Mouse (Mus musculus) right cerebral cortex, postnatal 25 days (tissue): ENCODE results near the gene Fbh1.

Experiments used
- DNase-seq: peaks from one replicate; pipeline ENCODE4 v3.0.0; 2022

Gene Fbh1

DNA sequence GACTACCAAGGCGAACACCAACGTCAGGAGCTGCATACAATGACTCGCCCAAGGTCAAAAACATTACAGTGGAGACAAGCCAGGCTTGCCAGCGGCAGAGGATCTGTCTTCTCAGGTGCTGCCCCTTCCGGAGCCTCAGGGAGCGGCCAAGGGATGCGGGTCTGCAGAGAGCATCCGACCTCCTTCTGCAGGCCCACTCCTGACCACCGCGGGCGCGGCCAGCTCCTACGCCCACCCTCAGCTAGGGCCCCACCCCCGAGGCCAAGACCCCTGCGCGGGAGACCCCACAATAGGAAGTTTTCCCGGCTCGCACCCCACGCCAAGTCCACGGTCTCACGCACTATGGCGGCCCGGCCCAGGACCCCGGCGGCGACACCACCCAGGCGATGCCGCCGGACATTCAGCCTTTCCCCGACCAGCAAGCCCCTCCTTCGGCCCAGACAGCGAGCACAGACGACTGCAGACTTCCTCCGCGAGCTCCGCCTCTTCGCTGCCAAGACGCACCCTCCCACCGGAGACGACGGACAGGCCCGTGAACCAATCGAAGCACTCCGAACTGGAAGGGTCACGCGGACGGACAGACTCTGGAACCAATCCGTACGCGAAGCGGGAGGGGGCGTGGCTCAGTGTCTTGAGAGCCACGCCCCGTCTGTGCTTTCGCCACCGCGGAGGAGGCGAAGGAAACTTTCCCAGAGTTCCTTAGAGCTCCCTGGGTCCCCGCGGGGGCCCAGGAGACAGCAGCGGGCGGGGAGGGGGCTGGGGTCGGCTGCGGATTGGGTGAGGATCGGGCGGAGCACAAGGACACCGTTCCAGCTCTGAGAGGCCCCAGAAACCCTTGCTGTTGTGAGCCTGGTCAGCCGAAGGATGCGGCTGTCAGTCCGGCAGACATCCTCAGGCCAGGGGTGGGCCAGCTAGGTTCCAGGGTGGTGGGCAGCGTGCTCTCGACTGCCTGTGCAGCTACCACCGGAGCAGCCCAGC is at the start of gene Fbh1, which contains the start of gene Ankrd16:
Gene Fbh1, minus strand, starts transcription at position 492 of the 978 bp plus-strand sequence.
Gene Ankrd16, plus strand, starts transcription at position 786 of the 978 bp plus-strand sequence.
- DNase-seq, result peak; percentile 100

DNA sequence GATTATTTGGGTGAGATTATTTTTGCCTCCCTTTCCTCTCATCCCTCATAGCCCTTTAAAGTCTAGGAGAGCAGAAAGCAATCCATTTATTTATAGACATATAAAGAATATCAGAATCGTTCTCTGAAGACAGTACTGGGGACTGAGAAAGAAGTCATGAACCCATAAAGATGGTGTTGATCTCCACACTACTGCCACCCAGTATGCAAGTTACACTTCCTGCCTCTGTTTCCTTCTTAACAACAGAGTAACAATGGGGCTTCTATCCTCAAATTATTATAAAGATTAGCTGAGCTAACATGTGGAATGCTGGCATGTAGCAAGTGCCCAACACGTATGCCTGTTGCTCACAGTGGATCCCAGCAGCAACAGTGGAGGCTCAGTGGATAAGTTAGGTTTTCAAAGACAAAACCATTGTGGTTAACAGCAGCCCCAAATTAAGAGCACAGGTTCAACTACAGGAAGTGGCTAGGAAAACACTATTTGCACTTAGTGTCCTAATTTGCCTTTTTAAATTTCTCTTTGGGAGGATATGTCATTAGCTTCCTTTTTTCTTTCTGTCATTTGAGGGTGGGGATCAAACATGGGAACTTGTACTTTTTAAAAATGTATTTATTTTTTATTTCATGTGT is 24.0 kb upstream of the Fbh1 start:
- DNase-seq, result no peak

DNA sequence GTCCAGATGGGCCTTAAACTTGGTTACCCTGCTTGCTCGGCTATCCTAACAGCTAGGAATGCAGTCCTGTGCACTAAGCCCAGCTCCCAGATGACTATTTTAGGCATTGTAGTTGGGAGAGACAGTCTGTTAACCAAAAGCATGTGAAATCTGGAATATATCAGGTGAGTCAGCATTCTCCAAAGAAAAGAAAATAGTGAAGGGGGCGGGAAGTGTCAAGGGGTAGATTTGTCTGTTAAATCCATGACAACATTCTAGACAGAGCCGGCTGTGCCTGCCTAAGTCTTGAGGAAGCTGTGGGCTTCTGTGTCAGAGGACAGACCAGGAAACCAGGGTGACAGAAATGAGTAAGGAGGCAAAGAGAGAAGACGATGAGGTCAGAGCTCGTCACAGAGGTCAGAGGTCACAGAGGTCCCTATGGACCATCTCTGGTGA is 20.6 kb upstream of the Fbh1 start:
- no peak for DNase-seq

DNA sequence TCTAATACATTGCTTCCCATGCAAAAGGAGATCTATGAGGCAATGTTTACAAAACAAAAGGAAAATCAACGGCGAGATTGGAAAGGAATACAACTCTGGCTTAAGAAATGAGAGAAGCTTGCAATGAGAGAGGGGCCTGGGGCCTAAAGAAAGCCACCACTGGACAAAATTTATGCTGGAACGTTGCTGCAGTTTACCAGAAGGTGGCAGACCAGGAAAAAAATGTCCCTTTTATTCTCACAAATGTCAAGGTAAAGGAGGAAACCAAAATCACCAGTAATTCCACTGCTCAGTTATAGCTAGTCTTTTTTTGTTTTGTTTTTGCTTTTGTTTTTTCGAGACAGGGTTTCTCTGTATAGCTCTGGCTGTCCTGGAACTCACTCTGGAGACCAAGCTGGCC is 17.3 kb upstream of the Fbh1 start:
- no peak for DNase-seq

DNA sequence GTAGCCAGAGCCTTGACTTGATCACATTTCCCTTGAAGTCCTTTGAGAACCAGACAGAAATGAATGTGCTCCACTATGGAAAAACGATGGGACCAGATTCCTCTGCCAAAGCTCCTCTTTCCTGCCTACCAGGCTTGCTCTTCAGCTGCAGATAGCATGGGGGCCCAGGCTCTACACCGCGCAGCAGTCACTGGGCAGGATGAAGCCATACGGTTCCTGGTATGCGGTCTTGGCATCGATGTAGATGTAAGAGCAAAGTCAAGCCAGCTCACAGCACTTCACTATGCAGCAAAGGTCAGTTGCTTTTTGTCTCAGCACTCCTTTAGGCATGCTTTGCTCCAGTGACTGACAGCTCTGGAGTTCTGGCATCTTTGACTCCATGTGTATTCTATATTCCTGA is 6.8 kb upstream of the Fbh1 start:
- no peak for DNase-seq

DNA sequence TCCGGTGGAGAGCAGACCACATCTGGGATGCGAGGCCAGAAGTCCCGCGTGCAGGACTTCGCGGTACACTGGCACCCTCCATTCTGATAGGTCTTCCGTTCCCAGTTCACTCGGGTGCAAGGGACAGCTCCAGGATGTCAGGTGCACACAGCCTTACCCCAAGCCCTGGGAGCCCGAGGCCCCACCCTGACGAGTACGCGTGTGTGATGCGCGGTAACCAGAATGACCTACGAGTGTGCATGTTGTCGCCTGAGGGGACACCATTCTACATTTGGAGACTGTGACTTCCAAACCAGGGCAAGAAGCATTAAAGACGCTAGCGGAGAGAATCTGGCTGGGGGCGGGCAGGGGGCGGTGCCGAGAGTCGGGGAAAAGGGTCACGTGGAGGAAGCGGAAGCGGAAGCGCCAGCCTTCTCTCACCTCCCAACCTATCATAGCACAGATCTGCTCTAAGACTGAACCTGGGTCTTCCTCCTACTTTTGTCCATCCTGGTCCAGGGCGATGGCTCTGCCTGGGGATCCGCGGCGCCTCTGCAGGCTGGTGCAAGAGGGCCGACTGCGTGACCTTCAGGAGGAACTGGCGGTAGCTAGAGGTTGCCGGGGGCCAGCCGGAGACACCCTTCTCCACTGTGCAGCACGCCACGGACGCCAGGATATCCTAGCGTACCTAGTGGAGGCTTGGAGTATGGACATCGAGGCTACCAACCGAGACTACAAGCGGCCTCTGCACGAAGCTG is 873 bp upstream of the Fbh1 start:
- DNase-seq, result peak; percentile 85

DNA sequence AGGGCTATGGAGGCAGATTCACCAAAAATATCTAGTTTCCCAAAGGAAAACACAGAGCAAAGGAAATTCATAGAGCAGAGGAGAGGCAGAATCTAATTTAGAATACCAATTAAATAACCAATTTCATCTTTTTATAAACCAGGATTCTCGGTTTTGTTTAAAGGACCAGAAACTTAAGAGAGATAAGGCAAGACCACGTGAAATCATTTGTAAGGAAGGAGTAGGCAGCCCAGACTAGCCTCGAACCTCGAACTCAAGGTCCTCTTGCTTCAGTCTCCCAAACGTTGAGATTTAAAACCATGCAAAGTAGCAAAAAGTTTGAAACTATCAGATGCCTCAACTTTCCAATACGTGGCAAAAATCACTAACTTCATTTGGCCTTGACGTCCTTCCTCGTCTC is 967 bp downstream of the Fbh1 start:
- DNase-seq, result no peak

DNA sequence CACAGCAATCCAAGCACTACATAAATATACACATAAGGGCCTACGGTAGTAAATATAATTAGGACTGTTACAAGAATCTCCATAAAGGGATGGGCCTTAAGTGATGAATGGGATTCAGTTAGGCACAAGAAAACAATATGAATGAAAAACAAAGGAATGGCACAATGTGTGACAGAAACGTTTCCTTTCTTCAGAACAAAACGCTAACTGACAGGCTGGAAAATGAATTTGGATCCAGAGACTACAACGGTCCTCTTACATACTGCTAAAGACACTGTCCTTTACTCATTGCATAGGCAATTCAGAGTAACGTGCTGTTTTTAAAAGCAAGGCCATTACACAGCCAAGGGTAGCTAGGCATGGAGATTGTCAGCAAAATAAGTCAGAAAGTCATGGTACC is 2.3 kb downstream of the Fbh1 start:
- no peak for DNase-seq

DNA sequence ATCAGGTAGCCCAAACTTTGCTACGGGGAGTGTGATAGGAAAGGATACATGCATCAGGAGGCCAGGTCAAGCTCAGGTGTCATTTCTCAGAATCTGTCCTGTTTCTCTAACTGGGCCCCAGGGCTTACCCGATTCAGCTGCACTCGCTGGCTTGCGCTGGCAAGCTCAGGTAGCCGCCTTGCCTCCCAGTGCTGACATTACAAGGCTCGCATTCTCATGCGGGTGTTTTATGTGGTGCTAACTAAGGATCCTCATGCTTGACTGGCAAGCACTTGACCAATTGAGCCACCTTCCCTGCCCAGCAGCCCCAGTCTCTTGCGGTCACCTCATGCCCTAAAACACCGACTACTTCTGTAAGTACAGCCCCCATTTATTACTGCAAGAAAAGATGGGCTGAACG is 3.0 kb downstream of the Fbh1 start:
- no peak for DNase-seq

DNA sequence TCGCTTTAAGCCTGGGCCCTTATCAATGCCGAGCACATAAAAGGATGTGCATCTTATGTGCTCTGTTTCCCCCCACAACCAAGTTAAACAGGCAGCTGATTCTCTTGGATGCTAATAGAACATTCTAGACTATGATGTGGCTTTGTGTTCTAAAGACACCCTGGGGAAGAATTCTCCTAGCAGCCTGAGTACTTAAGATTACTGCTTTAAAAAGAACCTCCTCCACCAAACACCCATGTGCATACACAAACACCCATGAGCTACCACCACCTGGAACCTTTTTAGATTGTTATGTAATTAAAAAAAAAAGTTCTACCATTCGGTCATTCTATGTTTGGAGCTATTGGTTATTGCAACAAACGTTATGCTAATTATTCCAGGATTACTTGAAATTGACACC is 5.0 kb downstream of the Fbh1 start:
- no peak for DNase-seq

DNA sequence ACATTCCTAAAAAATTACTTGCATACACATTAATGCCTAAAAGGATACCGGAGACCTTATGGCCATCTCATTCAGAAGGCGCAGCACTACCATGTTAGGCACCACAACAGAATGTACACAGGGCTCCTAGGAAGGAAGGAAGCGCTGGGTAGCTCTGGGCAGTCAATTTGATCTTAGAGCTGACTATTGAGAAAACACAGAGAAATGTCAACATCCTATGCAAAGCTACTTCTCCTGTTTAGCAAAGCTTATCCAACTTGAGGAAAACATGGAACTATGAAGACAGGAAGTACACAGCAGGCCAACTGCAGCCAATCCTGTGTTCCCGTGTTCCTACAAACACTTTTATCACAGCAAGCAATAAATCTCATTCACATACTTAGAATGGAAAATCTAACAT is 5.7 kb downstream of the Fbh1 start:
- DNase-seq, result no peak

DNA sequence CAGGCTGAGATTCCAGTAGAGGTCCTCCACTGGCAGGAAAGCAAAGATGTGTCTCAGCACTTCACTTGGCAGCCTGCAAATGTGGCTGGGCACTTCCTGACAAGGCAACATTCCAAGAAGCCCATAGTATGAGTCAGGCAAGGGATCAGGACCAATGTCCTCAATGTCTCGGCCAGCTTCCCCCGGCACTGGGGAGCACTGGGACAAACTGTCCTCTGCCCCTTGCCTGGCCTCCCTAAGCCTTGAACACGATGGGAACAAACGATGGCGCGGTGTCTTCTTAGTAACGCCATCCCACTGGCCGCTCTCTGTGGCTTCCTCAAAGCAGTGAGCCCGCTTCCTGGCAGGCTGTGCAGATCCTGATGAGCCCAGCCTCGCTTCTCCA is 10.2 kb downstream of the Fbh1 start:
- DNase-seq, result no peak

DNA sequence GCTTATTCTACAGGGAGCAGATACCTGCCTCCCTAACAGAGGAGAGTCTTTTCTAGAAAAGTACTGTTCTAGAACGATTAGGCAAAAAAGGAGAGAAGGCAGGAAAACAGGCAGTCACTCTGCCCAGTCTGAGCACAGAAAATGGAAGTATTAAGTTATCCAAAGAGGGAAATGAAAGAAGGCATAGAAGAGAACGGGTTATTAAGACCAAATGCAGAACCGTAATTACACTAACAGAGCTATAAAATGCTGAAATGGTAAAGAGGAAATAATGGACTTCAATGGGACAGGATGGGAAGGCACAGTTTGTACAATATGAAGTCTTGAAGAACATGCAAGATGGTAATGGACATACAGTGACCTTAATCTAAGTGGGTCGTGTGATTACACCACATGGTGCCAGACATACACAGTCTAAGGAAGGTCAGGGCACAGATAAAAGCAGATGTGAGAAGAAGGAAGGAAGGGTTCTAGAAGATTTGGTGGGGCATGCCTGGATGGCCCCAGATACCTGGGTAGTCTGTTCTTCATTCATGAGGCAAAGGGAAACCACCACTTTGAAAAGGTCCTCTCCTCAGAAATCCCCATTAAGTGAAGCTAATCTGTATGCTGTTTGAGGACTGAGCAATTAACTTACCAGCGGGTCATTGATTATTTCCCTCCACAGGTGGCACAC is 10.8 kb downstream of the Fbh1 start:
- DNase-seq, result no peak

DNA sequence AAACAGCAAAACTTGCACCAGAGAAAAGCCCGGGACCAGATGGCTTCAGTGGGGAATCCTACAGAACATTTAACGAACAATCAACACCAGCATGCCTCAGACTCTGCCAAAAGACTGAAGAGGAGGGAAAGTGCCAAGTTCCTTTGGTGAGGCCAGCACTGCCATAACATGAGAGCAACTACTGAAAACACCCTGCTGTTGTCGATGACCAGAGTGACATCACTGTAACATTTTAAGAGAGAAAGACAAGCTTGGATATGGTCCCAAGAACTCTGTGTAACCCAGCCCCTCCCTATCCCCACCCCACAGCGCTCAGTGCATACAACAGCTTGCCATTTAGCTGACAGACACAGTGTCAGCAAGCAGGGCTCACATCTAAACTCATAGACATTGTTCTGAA is 11.7 kb downstream of the Fbh1 start:
- peak; percentile 16 for DNase-seq

DNA sequence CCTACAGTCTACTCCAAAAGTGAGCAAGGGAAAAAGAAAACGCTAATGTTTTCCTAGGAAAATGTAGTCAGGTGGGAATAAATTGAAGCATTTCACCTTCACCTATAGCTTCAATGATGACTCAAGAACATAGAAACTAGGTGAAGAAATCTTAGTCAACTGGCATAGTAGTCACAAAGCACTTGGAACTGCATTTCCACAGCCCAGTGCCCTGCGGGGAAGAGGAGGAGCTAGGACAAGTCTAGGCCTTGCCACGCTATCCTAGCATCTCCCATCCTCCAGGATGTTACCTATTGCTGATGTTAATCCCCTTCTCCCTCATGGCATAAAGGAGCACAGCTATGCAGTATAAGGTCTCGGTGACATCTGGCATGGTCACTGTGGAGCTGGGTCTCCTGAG is 14.8 kb downstream of the Fbh1 start:
- no peak for DNase-seq

DNA sequence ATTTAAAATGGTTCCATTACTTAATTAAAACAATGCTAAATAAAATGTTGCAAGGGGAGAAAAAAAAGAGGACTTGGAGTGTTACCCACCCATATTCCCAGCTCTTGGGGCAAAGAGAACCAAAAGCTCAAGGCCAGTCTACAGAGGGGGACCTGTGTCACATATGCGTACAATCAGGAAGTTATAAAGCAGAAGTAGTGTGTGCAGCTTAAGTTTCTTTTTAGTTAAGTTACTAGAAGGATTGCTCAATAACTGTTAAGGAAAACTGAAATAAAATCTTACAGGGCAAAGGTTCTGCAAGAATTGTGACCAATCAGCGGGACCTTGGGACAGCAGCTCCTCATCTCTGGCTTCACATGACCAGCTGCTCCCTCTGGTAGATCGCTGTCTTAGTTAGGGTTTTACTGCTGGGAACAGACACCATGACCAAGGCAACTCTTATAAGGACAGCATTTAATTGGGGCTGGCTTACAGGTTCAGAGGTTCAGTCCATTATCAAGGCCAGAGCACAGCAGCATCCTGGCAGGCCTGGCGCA is 37.8 kb downstream of the Fbh1 start:
- DNase-seq, result no peak

DNA sequence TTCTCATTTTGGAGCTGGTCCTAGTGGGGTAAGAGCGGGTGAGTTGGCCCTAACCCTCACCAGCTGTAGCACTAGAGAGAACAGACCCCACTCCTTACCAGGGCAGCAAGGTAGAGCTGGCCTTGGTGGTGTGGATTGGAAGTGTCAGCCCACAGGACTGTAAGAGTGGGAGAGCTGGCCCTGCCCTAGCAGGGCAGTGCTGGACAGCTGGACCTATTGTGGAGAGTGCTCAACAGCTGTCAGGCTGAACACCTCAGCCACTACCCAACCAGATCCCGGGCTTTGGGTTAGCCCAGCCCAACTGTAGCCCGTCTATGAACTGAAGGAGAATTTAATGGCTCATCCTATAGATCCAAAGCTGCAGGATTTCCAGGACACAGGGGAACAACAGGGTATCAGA is 38.6 kb downstream of the Fbh1 start:
- no peak for DNase-seq

DNA sequence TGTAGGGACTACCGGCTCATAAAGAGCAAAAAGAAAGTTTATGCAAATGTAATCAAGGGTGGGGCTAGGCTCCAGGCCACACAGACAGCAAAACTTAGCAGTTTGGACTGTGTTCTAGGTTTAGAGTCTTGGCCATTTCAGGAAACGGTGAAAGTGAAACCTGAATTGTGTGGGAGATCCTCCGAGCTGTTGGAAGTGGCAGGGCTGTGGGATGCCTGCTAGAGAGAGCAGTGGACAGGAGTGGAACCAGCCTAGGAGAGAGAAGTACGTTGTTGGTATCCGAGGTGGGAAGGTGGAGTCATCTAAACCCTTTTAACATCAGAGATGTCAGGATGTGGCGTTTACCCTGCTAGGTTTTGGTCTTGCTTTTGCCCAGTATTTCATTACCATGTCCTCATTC is 41.5 kb downstream of the Fbh1 start:
- DNase-seq, result no peak

DNA sequence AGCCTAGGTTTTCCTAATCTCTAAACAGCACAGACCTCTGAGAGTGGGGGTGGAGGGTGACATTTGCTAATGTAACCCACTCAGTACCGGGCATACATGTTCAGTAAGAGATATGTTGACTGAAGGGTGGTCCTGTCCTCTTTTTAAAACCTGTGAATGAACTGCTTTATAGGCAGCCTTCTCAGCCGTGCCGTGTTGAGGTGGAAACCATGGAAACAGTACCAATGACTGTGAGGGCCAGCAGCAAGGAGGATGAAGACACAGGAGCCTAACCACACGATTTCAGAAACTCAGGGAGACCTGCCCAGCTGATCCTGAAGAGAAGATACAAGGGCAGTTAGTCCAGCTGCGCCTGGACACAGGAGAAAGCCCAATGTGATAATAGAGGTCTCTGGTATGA is 44.4 kb downstream of the Fbh1 start:
- DNase-seq, result no peak

DNA sequence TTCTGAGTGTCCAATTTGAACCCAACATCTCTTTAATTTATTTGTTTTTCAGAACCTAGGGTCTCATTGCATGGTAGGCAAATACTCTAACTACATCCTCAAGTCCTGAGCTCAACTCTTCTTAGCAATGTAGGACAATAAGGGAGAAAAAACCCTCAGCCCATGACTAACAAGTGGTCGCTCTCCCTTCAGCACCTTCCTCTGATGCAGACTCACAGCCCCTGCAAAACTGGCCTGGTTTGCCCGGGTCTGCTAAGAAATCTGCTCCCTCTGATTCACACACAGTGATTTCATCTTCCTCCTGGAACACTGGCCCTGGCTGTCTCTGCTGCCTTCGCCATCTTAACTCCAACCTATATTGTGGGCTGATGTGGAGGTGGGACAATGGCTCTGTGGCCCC is 48.3 kb downstream of the Fbh1 start:
- no peak for DNase-seq

DNA sequence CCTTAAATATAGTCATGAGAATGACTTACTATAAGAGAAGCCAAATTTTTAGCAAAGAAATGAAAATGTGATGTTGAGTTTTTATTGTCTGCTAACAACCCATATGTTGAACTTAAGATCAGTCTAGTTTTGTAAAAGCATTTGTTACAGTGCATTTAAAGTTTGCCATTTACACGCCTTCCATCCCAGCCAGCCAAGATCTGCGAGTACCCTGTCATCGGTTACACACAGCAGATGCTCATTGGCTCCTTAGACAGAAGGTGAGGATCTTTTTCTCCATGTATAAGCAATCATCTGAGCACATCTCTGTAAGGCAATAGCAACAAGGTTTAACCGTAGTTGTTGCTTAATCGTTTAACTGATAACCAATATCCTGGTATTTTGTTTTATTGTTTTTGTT is 49.8 kb downstream of the Fbh1 start:
- no peak for DNase-seq

DNA sequence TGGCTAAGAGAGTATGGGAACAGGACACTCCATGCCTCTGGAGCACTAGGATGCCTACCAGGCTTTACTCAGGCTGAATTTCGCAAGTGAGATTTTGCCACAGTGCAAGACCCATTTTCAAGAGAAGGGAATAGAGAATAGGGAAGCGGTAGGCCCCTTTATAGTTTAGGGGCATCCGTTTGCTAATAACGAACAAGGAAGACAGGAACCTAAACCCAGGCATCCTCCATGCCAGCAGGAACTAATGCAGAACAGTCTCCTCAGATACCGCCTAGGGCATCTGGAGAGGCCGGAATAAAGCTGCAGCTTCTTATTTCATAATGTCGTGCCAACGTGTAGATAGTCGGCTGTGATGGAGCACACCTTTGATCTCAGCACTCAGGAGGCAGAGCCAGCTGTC is 54.8 kb downstream of the Fbh1 start:
- DNase-seq, result no peak

DNA sequence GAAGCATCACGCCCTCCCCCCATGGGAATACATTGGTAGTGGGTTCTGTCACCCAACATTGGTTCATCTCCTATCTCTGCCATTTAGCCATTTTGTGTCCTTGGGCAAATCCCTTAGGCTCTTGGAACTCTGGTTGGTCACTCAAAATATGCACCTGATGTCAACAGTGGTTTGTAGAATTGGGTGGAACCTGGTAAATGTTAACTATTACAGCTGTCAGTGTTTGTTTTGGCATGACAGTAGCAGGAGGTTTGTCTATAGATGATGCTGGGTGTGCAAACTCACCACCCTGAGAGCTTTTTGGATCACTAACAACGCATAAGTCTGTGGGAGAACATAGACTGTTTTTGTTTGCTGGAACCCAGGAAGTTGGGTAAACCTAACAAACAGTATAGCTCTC is 58.8 kb downstream of the Fbh1 start:
- no peak for DNase-seq
